Comparison of ENCODE assay signal across 20 mouse cellular contexts in the genomic region with DNA sequence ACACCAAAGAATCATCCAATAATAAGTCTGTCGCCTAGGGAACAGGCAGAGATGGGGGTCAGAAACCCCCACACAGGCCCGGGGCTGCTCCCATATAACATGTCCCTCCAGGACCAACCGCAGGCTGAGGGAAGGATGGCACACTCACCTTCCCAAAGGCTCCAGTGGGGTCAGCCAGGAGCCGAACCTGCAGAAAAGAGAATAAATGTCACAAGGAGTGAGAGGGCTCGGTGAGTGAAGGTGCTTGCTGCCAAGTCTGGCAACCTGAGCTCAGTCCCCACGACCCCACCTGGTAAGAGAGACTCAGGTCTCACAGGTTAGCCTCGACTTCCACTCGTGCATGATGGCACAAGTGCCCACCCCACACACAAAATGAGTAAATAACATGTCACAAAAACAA. TPM values are rescaled to one million over a fixed set of nuclear protein-coding genes. Genes with fewer than 3 reads are reported as not detected.
DNase-seq lines count a peak whose midpoint lies in the region; ATAC-seq and TF ChIP-seq lines count a peak whose summit lies in the region.
"Had no signal": no experiment of that assay in that cellular context is flagged by ENCODE, and none has a peak within 500 bp of the region (broad histone marks: within the 10 kb centered on the region; RNA-seq: fewer than 3 reads in every experiment).

No protein-coding gene starts in this region.

- WGBS in intestine, postnatal 0 days: 91% methylated on average over 8 of the region's 8 CpGs
- 91% methylated on average over 8 of the region's 8 CpGs for WGBS in intestine, embryonic 15.5 days
- 77% methylated on average over 8 of the region's 8 CpGs for WGBS in liver, embryonic 13.5 days (ENCODE audit: insufficient replicate concordance)
- whole genome bisulfite sequencing in liver, embryonic 11.5 days: 91% methylated on average over 8 of the region's 8 CpGs
- 86% methylated on average over 8 of the region's 8 CpGs for WGBS in liver, postnatal 0 days (ENCODE audit: insufficient replicate concordance)

- peak overlapping the region; percentile 68; the same call in 1 of the 2 replicates for H3K4me2 ChIP-seq in intestine, postnatal 0 days (replicated peaks; ENCODE audit: low read depth)
- no peak overlapping the region for H3K4me2 ChIP-seq in intestine, embryonic 15.5 days (replicated peaks)
- 0 out of 2 replicates have a peak overlapping the region, but pooled peaks have one; percentile 95 for H3K4me2 ChIP-seq in liver, embryonic 13.5 days
- H3K4me2 ChIP-seq in liver, embryonic 11.5 days: no peak overlapping the region; the same call in 1 of the 2 replicates
- H3K4me2 ChIP-seq in liver, postnatal 0 days (ENCODE audit: low read depth, low read length): peak overlapping the region; percentile 87
- H3K4me2 ChIP-seq: heart, embryonic 11.5 days had no signal

- DNase-seq in cerebellum, adult 11-12 months: peak; percentile 47
- no peak for DNase-seq in cerebellum, adult 11 months
- no peak for DNase-seq in liver, embryonic 13.5 days
- no peak for DNase-seq in liver, embryonic 11.5 days (ENCODE audit: low spot score)
- no peak for DNase-seq in liver, postnatal 0 days
- no peak for DNase-seq in adrenal gland, postnatal 36 days
- DNase-seq: adrenal gland, adult 2 months; heart, postnatal 14 days had no signal

- peaks cover 38% of the 10 kb centered on the region for H3K36me3 ChIP-seq in intestine, postnatal 0 days (ENCODE audit: control insufficient read depth, insufficient read depth)
- H3K36me3 ChIP-seq in intestine, embryonic 15.5 days: peaks cover 18% of the 10 kb centered on the region
- H3K36me3 ChIP-seq in liver, embryonic 13.5 days: peaks cover 34% of the 10 kb centered on the region
- peaks cover 24% of the 10 kb centered on the region for H3K36me3 ChIP-seq in liver, embryonic 11.5 days (ENCODE audit: control insufficient read depth, insufficient read depth, low read length)
- H3K36me3 ChIP-seq in liver, postnatal 0 days (replicated peaks; ENCODE audit: insufficient read depth, low read length): peaks cover 32% of the 10 kb centered on the region

- no peaks in the 10 kb centered on the region for H3K9me3 ChIP-seq in intestine, postnatal 0 days (ENCODE audit: control insufficient read depth)
- no peaks in the 10 kb centered on the region for H3K9me3 ChIP-seq in intestine, embryonic 15.5 days
- no peaks in the 10 kb centered on the region for H3K9me3 ChIP-seq in liver, embryonic 13.5 days (replicated peaks)
- no peaks in the 10 kb centered on the region for H3K9me3 ChIP-seq in liver, embryonic 11.5 days (ENCODE audit: control insufficient read depth, low read length)
- H3K9me3 ChIP-seq in liver, postnatal 0 days (ENCODE audit: low read length): no peaks in the 10 kb centered on the region
- H3K9me3 ChIP-seq: embryonic facial prominence, embryonic 15.5 days; hindbrain, embryonic 13.5 days; limb, embryonic 13.5 days; lung, embryonic 15.5 days; midbrain, embryonic 13.5 days had no signal

- TF ChIP-seq EP300 in liver, postnatal 0 days (IDR thresholded peaks at IDR 0.05; ENCODE audit: low read depth): no peak

- no peak overlapping the region for H3K4me3 ChIP-seq in intestine, postnatal 0 days (ENCODE audit: low read depth, low read length)
- H3K4me3 ChIP-seq in intestine, embryonic 15.5 days (replicated peaks): no peak overlapping the region
- 0 out of 2 replicates have a peak overlapping the region, but pooled peaks have one; percentile 77 for H3K4me3 ChIP-seq in liver, embryonic 13.5 days (replicated peaks)
- H3K4me3 ChIP-seq in liver, embryonic 11.5 days (ENCODE audit: low read depth, low read length): no peak overlapping the region
- H3K4me3 ChIP-seq in liver, postnatal 0 days (ENCODE audit: low read depth, low read length): peak overlapping the region; percentile 70
- H3K4me3 ChIP-seq: hindbrain, embryonic 13.5 days; midbrain, embryonic 13.5 days had no signal

- H3K27me3 ChIP-seq in intestine, postnatal 0 days (replicated peaks; ENCODE audit: control insufficient read depth, insufficient read depth, low read length): no peaks in the 10 kb centered on the region
- H3K27me3 ChIP-seq in intestine, embryonic 15.5 days (replicated peaks): no peaks in the 10 kb centered on the region
- H3K27me3 ChIP-seq in liver, embryonic 13.5 days: no peaks in the 10 kb centered on the region
- H3K27me3 ChIP-seq in liver, embryonic 11.5 days (replicated peaks; ENCODE audit: control insufficient read depth, insufficient read depth, low read length): no peaks in the 10 kb centered on the region
- H3K27me3 ChIP-seq in liver, postnatal 0 days (ENCODE audit: insufficient read depth, low read length): no peaks in the 10 kb centered on the region
- H3K27me3 ChIP-seq: embryonic facial prominence, embryonic 15.5 days; hindbrain, embryonic 13.5 days; limb, embryonic 13.5 days; lung, embryonic 15.5 days; midbrain, embryonic 13.5 days had no signal

- 0 out of 2 replicates have a peak overlapping the region, but pooled peaks have one; percentile 1 for H3K9ac ChIP-seq in intestine, postnatal 0 days (ENCODE audit: low read depth, low read length)
- no peak overlapping the region for H3K9ac ChIP-seq in intestine, embryonic 15.5 days
- H3K9ac ChIP-seq in liver, embryonic 13.5 days: no peak overlapping the region
- H3K9ac ChIP-seq in liver, embryonic 11.5 days (ENCODE audit: low read depth, low read length): no peak overlapping the region
- H3K9ac ChIP-seq in liver, postnatal 0 days (replicated peaks): peak overlapping the region; percentile 73; the same call in 1 of the 2 replicates
- H3K9ac ChIP-seq: embryonic facial prominence, embryonic 15.5 days; lung, embryonic 15.5 days had no signal

- peaks cover 4% of the 10 kb centered on the region; the same call in 1 of the 2 replicates for H3K4me1 ChIP-seq in intestine, postnatal 0 days (replicated peaks; ENCODE audit: control insufficient read depth, insufficient read depth, low read length)
- peaks cover 20% of the 10 kb centered on the region for H3K4me1 ChIP-seq in intestine, embryonic 15.5 days (replicated peaks)
- peaks cover 48% of the 10 kb centered on the region for H3K4me1 ChIP-seq in liver, embryonic 13.5 days (replicated peaks)
- H3K4me1 ChIP-seq in liver, embryonic 11.5 days (replicated peaks; ENCODE audit: control insufficient read depth, insufficient read depth, low read length): peaks cover 21% of the 10 kb centered on the region
- peaks cover 18% of the 10 kb centered on the region for H3K4me1 ChIP-seq in liver, postnatal 0 days (ENCODE audit: insufficient read depth)

- no peak for TF ChIP-seq CTCF in intestine, postnatal 0 days (IDR thresholded peaks at IDR 0.05; ENCODE audit: low read depth)
- TF ChIP-seq CTCF in liver, postnatal 0 days (IDR thresholded peaks at IDR 0.05; ENCODE audit: low read depth): no peak

- ATAC-seq in intestine, postnatal 0 days: no peak
- ATAC-seq in intestine, embryonic 15.5 days: no peak
- ATAC-seq in liver, embryonic 13.5 days (ENCODE audit: low read depth): no peak
- no peak for ATAC-seq in liver, embryonic 11.5 days (replicated peaks; ENCODE audit: low FRiP score)
- ATAC-seq in liver, postnatal 0 days: no peak
- ATAC-seq: inflammation-experienced regulatory T-cells, adult 6 months; midbrain, embryonic 13.5 days had no signal

- no peak overlapping the region for H3K27ac ChIP-seq in intestine, postnatal 0 days (ENCODE audit: low read depth, low read length)
- H3K27ac ChIP-seq in intestine, embryonic 15.5 days: no peak overlapping the region
- H3K27ac ChIP-seq in liver, embryonic 13.5 days: no peak overlapping the region
- no peak overlapping the region for H3K27ac ChIP-seq in liver, embryonic 11.5 days (ENCODE audit: low read depth, low read length)
- H3K27ac ChIP-seq in liver, postnatal 0 days (ENCODE audit: low read depth): 0 out of 2 replicates have a peak overlapping the region, but pooled peaks have one; percentile 6
- H3K27ac ChIP-seq: embryonic facial prominence, embryonic 15.5 days; hindbrain, embryonic 13.5 days; limb, embryonic 13.5 days; lung, embryonic 15.5 days; midbrain, embryonic 13.5 days had no signal

RNA-seq across cellular contexts. Expression of a gene that starts 2.4 kb away (rescaled TPM):
- polyA plus RNA-seq in intestine, postnatal 0 days (2015; fragmentation: Nextera tagmentation; extraction: Ambion mirVana): 52.0 and 54.4 TPM in 2 replicates
- 124 TPM in 2 replicates for polyA plus RNA-seq in intestine, embryonic 15.5 days (2015; fragmentation: Nextera tagmentation; extraction: Ambion mirVana)
- 103 and 106 TPM in 2 replicates for polyA plus RNA-seq in liver, embryonic 13.5 days (2015; fragmentation: Nextera tagmentation; extraction: Ambion mirVana)
- 167 and 169 TPM in 2 replicates for polyA plus RNA-seq in liver, embryonic 11.5 days (2014; fragmentation: Nextera tagmentation; extraction: Ambion mirVana)
- polyA plus RNA-seq in liver, postnatal 0 days (2015; fragmentation: Nextera tagmentation; extraction: Ambion mirVana): 67.1 and 68.6 TPM in 2 replicates
- 100 to 1,000 TPM in 1 of 2 experiments, 10 to 100 TPM in 1; 93.1 to 116 TPM for total RNA-seq in adrenal gland, postnatal 36 days (2021)

RNA-seq across cellular contexts. Expression of a gene that starts 2.8 kb away (rescaled TPM):
- polyA plus RNA-seq in intestine, postnatal 0 days (2015; fragmentation: Nextera tagmentation; extraction: Ambion mirVana): 910 and 912 TPM in 2 replicates
- polyA plus RNA-seq in intestine, embryonic 15.5 days (2015; fragmentation: Nextera tagmentation; extraction: Ambion mirVana): 184 and 205 TPM in 2 replicates
- 97.7 and 101 TPM in 2 replicates for polyA plus RNA-seq in liver, embryonic 13.5 days (2015; fragmentation: Nextera tagmentation; extraction: Ambion mirVana)
- polyA plus RNA-seq in liver, embryonic 11.5 days (2014; fragmentation: Nextera tagmentation; extraction: Ambion mirVana): 106 and 117 TPM in 2 replicates
- 371 and 389 TPM in 2 replicates for polyA plus RNA-seq in liver, postnatal 0 days (2015; fragmentation: Nextera tagmentation; extraction: Ambion mirVana)
- 100 to 1,000 TPM; 254 to 293 TPM for total RNA-seq in adrenal gland, postnatal 36 days (2021)

RNA-seq across cellular contexts. Expression of a gene that starts 14.5 kb away (rescaled TPM):
- polyA plus RNA-seq in intestine, postnatal 0 days (2015; fragmentation: Nextera tagmentation; extraction: Ambion mirVana): 63.6 TPM in 2 replicates
- 32.2 and 37.6 TPM in 2 replicates for polyA plus RNA-seq in intestine, embryonic 15.5 days (2015; fragmentation: Nextera tagmentation; extraction: Ambion mirVana)
- polyA plus RNA-seq in liver, embryonic 13.5 days (2015; fragmentation: Nextera tagmentation; extraction: Ambion mirVana): 4.4 and 4.8 TPM in 2 replicates
- 4.1 and 5.9 TPM in 2 replicates for polyA plus RNA-seq in liver, embryonic 11.5 days (2014; fragmentation: Nextera tagmentation; extraction: Ambion mirVana)
- 7.7 and 8.2 TPM in 2 replicates for polyA plus RNA-seq in liver, postnatal 0 days (2015; fragmentation: Nextera tagmentation; extraction: Ambion mirVana)
- total RNA-seq in adrenal gland, postnatal 36 days (2021): 10 to 100 TPM; 33.6 to 50.9 TPM

RNA-seq across cellular contexts. Expression of a gene that starts 18.1 kb away (rescaled TPM):
- 0.65 and 0.76 TPM in 2 replicates for polyA plus RNA-seq in intestine, postnatal 0 days (2015; fragmentation: Nextera tagmentation; extraction: Ambion mirVana)
- 1.1 and 1.6 TPM in 2 replicates for polyA plus RNA-seq in intestine, embryonic 15.5 days (2015; fragmentation: Nextera tagmentation; extraction: Ambion mirVana)
- 0.51 and 0.73 TPM in 2 replicates for polyA plus RNA-seq in liver, embryonic 13.5 days (2015; fragmentation: Nextera tagmentation; extraction: Ambion mirVana)
- 0.49 and 0.91 TPM in 2 replicates for polyA plus RNA-seq in liver, embryonic 11.5 days (2014; fragmentation: Nextera tagmentation; extraction: Ambion mirVana)
- 0.81 TPM in 2 replicates for polyA plus RNA-seq in liver, postnatal 0 days (2015; fragmentation: Nextera tagmentation; extraction: Ambion mirVana)
- not detected for total RNA-seq in adrenal gland, postnatal 36 days (2021)
- total RNA-seq: gastrocnemius, adult 18-20 months; gastrocnemius, postnatal 4 days; heart, postnatal 14 days had no signal
- polyA plus RNA-seq: adrenal gland, adult 2 months had no signal

RNA-seq across cellular contexts. Expression of a gene that starts 27.2 kb away (rescaled TPM):
- 0.21 and 0.38 TPM in 2 replicates for polyA plus RNA-seq in intestine, postnatal 0 days (2015; fragmentation: Nextera tagmentation; extraction: Ambion mirVana)
- 0.29 and 0.40 TPM in 2 replicates for polyA plus RNA-seq in intestine, embryonic 15.5 days (2015; fragmentation: Nextera tagmentation; extraction: Ambion mirVana)
- polyA plus RNA-seq in liver, embryonic 13.5 days (2015; fragmentation: Nextera tagmentation; extraction: Ambion mirVana): 0.06 TPM in 1 of 2 replicates, not detected in the other
- polyA plus RNA-seq in liver, embryonic 11.5 days (2014; fragmentation: Nextera tagmentation; extraction: Ambion mirVana): 0.18 and 0.38 TPM in 2 replicates
- 0.06 and 0.09 TPM in 2 replicates for polyA plus RNA-seq in liver, postnatal 0 days (2015; fragmentation: Nextera tagmentation; extraction: Ambion mirVana)
- total RNA-seq in adrenal gland, postnatal 36 days (2021): under 1 TPM; 0.16 to 0.20 TPM
- total RNA-seq: gastrocnemius, adult 18-20 months had no signal
- polyA plus RNA-seq: adrenal gland, adult 2 months; inflammation-experienced regulatory T-cells, adult 6 months; large intestine, adult 2 months had no signal

Comparison
In these comparisons a context has a peak if more than half of its experiments do, and no peak if none do; other contexts are left out.
1. H3K4me2 ChIP-seq: peak in intestine, postnatal 0 days (single experiment), liver, embryonic 13.5 days (single experiment) and liver, postnatal 0 days (single experiment); none in intestine, embryonic 15.5 days (single experiment) and liver, embryonic 11.5 days (single experiment).
2. H3K4me3 ChIP-seq: peak in liver, embryonic 13.5 days (single experiment) and liver, postnatal 0 days (single experiment); none in intestine, postnatal 0 days (single experiment), intestine, embryonic 15.5 days (single experiment) and liver, embryonic 11.5 days (single experiment).
3. H3K9ac ChIP-seq: peak in intestine, postnatal 0 days (single experiment) and liver, postnatal 0 days (single experiment); none in intestine, embryonic 15.5 days (single experiment), liver, embryonic 13.5 days (single experiment) and liver, embryonic 11.5 days (single experiment).